Mouse (Mus musculus) intestine, embryonic 15.5 days (tissue): ENCODE measurements at regions not wholly inside any gene's neighbourhood (a gene's known extent, or its start where the extent isn't known, plus 50 kb on each side); places are given as distances from the start of the nearest gene placed in this dataset.

Experiments
- ATAC-seq: fragments of 200-750 bp; cut with Nextera tagmentation; 2 replicates; pipeline ENCODE4 v1.8.0; 2017; ENCODE audit warnings: moderate TSS enrichment, moderate library complexity
- H3K27ac ChIP-seq: fragments of 300-500 bp; sonication (generic); 2 replicates; pipeline ENCODE4 v1.5.1; 2015; ENCODE audit warnings: mild to moderate bottlenecking, inconsistent platforms
- H3K27me3 ChIP-seq: fragments of 300-500 bp; sonication (generic); replicated peaks from 2 replicates; pipeline ENCODE4 v1.6.1; 2015; ENCODE audit warnings: inconsistent platforms
- H3K36me3 ChIP-seq: fragments of 300-500 bp; sonication (generic); 2 replicates; pipeline ENCODE4 v1.6.1; 2015; ENCODE audit warnings: inconsistent platforms
- H3K4me1 ChIP-seq: fragments of 300-500 bp; sonication (generic); replicated peaks from 2 replicates; pipeline ENCODE4 v1.6.1; 2015; ENCODE audit warnings: inconsistent platforms
- H3K4me2 ChIP-seq: fragments of 300-500 bp; sonication (generic); replicated peaks from 2 replicates; pipeline ENCODE4 v1.6.1; 2015; ENCODE audit warnings: mild to moderate bottlenecking, inconsistent platforms
- H3K4me3 ChIP-seq: fragments of 300-500 bp; sonication (generic); replicated peaks from 2 replicates; pipeline ENCODE4 v1.5.1; 2015; ENCODE audit warnings: inconsistent platforms
- H3K9ac ChIP-seq: fragments of 300-500 bp; sonication (generic); 2 replicates; pipeline ENCODE4 v1.6.1; 2015; ENCODE audit warnings: inconsistent platforms
- H3K9me3 ChIP-seq: fragments of 300-500 bp; sonication (generic); 2 replicates; pipeline ENCODE4 v1.6.1; 2016; ENCODE audit warnings: inconsistent platforms
- WGBS: fragments of 180-500 bp; shearing (Covaris S2); methylation state at CpG from one replicate; pipeline ENCODE4 v1.1.7; 2015; 5-methylcytosine and 5-hydroxymethylcytosine counted together

DNA sequence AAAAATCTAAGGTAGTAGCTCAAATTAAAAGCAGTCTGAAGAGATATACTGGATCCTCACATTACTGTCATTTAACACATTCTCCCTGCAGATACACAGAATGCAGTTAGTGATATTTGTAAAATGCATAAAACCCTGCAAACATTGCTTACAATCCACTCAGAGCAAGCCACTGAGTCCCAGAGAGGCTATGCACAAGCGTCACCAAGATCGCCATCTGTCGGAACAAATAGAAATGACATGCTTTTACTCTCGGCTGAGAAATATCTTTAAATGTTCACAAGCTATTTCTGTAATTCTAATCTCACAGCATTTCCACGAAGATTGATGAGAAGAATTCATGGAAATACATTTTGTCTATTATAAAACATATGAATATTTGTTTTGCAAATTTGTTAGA, 139.7 kb upstream of the Steap4 start:
- no peaks in the 10 kb centered on the region for H3K4me1 ChIP-seq
- H3K27ac ChIP-seq = no peak overlapping the region
- WGBS = 36% methylated on average over 5 of the region's 5 CpGs
- H3K4me3 ChIP-seq = no peak overlapping the region
- ATAC-seq = no peak
- no peaks in the 10 kb centered on the region for H3K27me3 ChIP-seq
- no peaks in the 10 kb centered on the region for H3K36me3 ChIP-seq
- H3K4me2 ChIP-seq = no peak overlapping the region
- H3K9me3 ChIP-seq = no peaks in the 10 kb centered on the region
- no peak overlapping the region for H3K9ac ChIP-seq

DNA sequence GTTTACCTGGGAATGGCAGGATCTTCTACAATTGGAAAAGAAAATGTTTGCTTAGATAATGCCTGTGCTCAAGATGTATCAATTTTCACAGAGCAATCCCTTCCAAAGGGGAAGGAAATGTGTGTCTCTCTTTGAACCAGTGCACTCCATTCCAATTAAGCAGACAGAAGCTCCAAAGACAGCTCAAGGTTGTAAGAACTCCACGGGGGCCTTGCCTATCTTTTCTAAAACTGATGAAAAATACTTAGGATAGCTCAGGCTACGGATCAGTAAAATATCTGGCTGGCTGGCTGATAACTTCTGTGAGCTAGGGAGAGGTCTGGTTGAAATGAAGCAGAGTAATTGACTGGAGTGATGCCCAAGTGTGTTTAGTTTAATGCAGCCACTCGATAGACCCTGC, 138.6 kb upstream of the Steap4 start:
- Histone ChIP-seq H3K27me3 (no peaks in the 10 kb centered on the region), H3K36me3 (no peaks in the 10 kb centered on the region), H3K4me1 (no peaks in the 10 kb centered on the region), H3K27ac (no peak overlapping the region), H3K9ac (no peak overlapping the region), H3K4me3 (no peak overlapping the region), H3K4me2 (no peak overlapping the region), H3K9me3 (no peaks in the 10 kb centered on the region)
- no peak for ATAC-seq
- WGBS = 66% methylated on average over 3 of the region's 3 CpGs

DNA sequence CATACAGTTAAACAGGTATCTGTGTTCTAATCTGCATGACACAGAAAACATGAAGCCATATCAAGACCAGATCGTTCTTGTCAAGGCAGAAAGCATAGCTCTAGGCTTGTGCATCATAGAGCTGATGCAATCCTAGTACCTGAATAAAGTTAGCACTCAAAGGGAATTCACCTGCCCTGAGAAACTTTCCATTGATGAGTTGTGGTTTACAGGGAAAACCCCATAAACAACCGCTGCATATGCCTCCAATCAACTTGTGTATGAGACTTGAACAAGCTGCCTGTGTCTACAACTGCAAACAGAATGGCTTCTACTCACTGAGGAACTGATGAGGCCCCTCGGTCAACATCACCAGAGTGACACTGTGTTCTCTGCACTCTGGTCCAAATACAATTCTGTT, 130.6 kb upstream of the Steap4 start:
- no peak overlapping the region for H3K4me2 ChIP-seq
- no peak overlapping the region for H3K4me3 ChIP-seq
- no peak for ATAC-seq
- no peaks in the 10 kb centered on the region for H3K9me3 ChIP-seq
- no peaks in the 10 kb centered on the region for H3K4me1 ChIP-seq
- H3K27ac ChIP-seq = no peak overlapping the region
- 83% methylated on average over 3 of the region's 3 CpGs for WGBS
- no peaks in the 10 kb centered on the region for H3K27me3 ChIP-seq
- no peaks in the 10 kb centered on the region for H3K36me3 ChIP-seq
- H3K9ac ChIP-seq = no peak overlapping the region

DNA sequence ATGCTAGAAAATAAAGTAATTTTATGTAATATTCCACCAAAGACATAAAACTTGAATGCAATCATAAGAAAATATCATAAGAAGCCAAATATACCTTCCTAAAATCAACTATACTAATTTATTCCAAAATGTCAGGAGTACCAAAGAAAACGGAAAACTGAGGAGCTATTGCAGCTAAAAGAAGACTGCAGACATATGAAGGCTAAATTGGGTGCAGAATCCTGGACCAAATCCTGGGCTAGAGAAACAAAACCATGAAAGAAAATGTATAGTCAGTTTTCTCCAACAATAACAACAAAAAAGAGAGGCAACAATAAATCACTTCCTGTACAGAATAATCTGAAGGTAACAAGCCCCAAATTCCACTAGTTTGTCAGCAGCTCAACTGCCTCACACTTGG, 126.4 kb upstream of the Steap4 start:
- Histone ChIP-seq H3K4me3 (no peak overlapping the region), H3K4me2 (no peak overlapping the region), H3K9ac (no peak overlapping the region), H3K9me3 (no peaks in the 10 kb centered on the region), H3K36me3 (no peaks in the 10 kb centered on the region), H3K27ac (no peak overlapping the region), H3K4me1 (no peaks in the 10 kb centered on the region), H3K27me3 (no peaks in the 10 kb centered on the region)
- WGBS = 92% methylated on average over 1 of the region's 1 CpGs
- no peak for ATAC-seq

DNA sequence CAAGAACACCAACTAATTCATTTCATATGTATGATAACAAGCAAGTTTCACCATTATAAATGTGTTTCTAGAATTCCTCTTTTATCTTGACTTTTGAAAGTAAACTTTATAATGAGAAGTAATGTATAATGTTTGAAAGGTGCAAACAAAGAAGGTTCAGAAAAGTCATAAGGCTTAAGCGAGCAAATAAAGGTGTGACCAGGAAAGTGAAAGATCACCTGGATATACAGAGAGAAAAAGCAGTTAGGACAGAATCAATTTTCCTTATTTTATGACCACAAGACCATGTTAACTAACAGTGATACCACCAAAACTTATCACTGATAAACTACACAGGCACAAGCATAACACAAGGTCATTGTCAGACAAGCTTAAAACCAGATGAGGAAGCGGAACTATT, 97.2 kb upstream of the Steap4 start:
- WGBS = 68% methylated on average over 2 of the region's 2 CpGs
- H3K4me2 ChIP-seq = no peak overlapping the region
- ATAC-seq = 0 out of 2 replicates have a peak, but pooled peaks have one; percentile 20
- no peak overlapping the region for H3K27ac ChIP-seq
- no peaks in the 10 kb centered on the region for H3K27me3 ChIP-seq
- no peaks in the 10 kb centered on the region for H3K9me3 ChIP-seq
- H3K9ac ChIP-seq = no peak overlapping the region
- no peaks in the 10 kb centered on the region for H3K36me3 ChIP-seq
- no peaks in the 10 kb centered on the region for H3K4me1 ChIP-seq
- no peak overlapping the region for H3K4me3 ChIP-seq

DNA sequence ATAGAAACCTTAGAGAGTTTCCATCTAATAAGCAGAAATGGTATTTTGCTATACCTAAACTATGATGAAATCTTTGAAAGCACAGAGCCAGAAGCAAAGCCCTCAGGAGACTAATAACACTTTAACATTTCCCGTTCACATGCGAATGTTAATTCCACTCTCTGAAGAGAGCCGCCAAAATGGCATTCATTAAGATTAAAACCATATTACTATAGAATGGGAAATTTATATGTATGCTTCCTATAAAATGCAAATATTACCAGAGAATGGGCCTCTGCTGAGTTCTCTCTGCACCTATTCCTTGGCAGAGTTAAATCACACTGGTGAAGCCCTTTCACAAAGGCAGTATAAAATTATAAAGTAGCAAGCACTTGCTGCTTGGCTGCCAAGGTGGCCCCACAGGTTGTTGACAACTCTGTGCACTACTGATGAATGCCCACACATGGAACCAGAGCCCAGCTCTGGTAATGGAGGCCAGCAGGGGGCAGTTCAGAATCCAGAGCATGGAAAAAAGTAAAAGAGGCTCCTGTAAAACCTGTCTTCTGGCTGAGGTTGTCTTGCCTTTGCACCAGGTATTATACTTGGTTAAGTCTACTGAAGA, 94.1 kb upstream of the Steap4 start:
- no peak overlapping the region for H3K9ac ChIP-seq
- H3K27me3 ChIP-seq = no peaks in the 10 kb centered on the region
- no peak overlapping the region for H3K27ac ChIP-seq
- ATAC-seq = no peak
- no peaks in the 10 kb centered on the region for H3K4me1 ChIP-seq
- no peak overlapping the region for H3K4me3 ChIP-seq
- H3K4me2 ChIP-seq = no peak overlapping the region
- 85% methylated on average over 3 of the region's 3 CpGs for WGBS
- no peaks in the 10 kb centered on the region for H3K36me3 ChIP-seq
- H3K9me3 ChIP-seq = no peaks in the 10 kb centered on the region

DNA sequence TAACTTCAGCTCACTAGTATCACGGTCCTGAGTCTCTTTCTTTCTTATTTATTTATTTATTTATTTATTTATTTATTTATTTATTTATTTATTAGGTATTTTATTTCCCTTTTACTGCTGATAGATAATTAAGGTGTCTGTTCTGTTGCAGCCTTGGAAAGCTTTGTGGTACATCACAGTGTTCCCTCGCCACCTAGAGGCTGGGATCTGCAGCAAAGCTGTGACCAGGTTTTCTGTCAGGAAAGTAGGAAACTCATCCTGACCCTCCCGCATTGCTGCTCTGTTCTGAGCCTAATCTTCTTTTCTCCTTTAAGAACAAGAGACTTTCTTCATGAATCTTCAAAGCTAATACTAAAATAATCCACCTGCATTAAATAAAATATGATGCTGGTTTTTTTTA, 60.7 kb upstream of the Steap4 start:
- 64% methylated on average over 3 of the region's 3 CpGs for WGBS
- Histone ChIP-seq H3K4me2 (no peak overlapping the region), H3K27ac (no peak overlapping the region), H3K4me3 (no peak overlapping the region), H3K4me1 (no peaks in the 10 kb centered on the region), H3K9me3 (no peaks in the 10 kb centered on the region), H3K9ac (no peak overlapping the region), H3K27me3 (no peaks in the 10 kb centered on the region), H3K36me3 (no peaks in the 10 kb centered on the region)
- ATAC-seq = no peak
